Mouse (Mus musculus): ENCODE measurements around the gene Npcd. TPM values are rescaled to one million over a fixed set of nuclear protein-coding genes. Genes with fewer than 3 reads are reported as not detected.

Npcd gene
- polyA plus RNA-seq (2016; fragmentation: Nextera tagmentation; extraction: Ambion mirVana), result 0.14 and 0.17 TPM in 2 replicates

DNA sequence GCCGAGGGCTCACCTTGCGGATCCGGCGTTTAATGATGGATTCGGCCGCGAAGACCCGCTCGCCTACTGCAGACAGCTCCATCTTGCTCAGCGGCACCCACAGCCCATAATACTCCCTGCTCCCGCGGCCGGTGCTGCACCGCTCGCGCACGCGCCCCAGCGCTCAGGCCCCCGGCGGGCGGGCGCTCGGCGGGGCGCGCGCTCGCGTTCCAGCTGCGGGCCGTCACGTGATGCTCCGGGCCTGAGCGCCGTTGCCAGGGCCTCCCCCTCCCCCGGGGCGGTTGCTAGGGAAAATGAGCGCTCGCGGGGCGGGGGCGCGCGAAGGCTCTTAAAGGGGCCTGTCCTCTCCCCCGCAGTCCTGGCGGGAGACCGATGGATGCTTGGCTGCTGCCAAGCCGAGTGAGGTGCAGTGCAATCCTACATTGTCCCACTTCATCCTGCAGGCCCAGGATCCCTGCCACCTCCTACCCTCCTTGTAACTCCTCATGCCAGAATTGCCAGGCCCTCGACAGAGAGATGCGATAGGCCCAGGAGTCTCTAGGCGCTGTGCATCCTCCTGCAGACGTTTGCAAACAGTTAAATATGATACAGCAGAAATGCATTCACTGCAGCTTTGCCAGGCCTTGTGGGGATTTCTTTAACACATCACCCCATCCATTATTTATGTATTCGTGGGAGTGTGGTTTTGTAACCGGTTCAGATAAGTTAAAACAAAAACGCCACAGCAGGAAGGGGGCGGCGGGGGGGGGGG lies at the start of gene Npcd, which contains the start of gene Cbx6:
Gene Npcd, minus strand, starts transcription at position 108 of the 751 bp plus-strand sequence.
Gene Cbx6, minus strand, starts transcription at position 559 of the 751 bp plus-strand sequence.
- Histone ChIP-seq H3K4me1 (replicated peaks) (peaks cover 57% of the 10 kb centered on the region), H3K36me3 (peaks cover 8% of the 10 kb centered on the region), H3K27ac (peak within 1 kb of the TSS; percentile 97), H3K4me3 (peak within 1 kb of the TSS; percentile 86), H3K9me3 (no peaks in the 10 kb centered on the region), H3K27me3 (ENCODE audit: insufficient read depth, poor library complexity, severe bottlenecking) (no peaks in the 10 kb centered on the region)
- under 1% methylated on average over 58 of the region's 58 CpGs for WGBS
- peak; percentile 97 for DNase-seq (ENCODE audit: low spot score)

DNA sequence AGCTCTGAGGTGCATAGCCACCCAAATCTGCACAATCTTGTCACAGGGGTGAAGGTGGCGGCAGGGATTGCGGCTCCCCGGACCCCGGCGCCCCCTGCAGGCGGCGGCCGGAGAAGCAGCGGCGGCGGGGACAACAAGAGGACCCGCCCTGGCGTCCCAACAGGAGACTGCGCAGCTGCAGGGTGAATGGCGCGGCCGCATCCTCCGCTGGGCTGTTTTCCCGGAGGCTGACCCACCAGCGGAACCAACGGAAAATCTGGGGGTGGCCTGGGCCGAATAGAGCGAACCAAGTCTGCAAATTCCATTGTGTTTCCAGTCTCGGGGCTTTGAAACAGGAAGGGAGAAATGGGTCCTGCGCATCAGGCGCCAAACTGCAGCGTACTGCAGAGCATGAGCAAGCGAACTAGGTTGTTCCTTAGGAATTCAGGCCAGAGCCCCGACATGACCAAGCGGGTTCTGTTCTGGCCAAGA lies 49.4 kb upstream of the Npcd start:
- Histone ChIP-seq H3K36me3 (no peaks in the 10 kb centered on the region), H3K27ac (peak overlapping the region; percentile 93), H3K4me1 (replicated peaks) (peaks cover 18% of the 10 kb centered on the region), H3K27me3 (ENCODE audit: insufficient read depth, poor library complexity, severe bottlenecking) (peaks cover 5% of the 10 kb centered on the region; the same call in 1 of the 2 replicates), H3K9me3 (no peaks in the 10 kb centered on the region), H3K4me3 (peak overlapping the region; percentile 57)
- DNase-seq (ENCODE audit: low spot score), result peak; percentile 94
- WGBS, result under 1% methylated on average over 30 of the region's 30 CpGs

DNA sequence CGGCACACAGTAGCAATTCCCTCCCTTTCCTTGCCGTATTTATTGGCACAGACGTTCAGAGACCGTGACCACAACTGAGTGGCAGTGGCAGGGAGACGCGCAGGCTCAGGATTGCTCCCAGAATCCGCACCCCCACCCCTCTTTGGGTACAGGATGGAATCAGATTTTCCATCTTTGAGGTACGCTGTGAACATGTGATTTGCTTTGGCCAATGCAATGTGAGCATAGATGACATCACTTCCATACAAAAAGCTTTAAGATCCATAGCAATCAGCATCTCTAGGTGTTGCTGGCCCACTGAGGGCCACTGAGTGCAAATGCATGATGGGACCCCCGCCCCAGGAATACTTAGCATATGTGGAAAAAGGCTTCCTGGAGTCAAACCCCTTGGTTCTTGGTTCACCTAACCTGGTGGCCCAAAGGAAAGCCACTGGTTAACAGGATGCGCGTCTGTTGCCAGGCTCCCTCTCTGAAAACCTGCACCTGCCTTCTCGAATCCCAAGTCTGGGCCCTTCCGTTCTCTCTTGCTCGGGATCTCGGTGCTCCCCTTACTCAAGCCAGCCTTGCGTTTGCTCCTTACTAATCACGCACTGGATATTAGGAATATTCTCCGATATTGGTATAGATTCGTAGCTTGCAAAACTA lies 48.7 kb upstream of the Npcd start:
- 31% methylated on average over 19 of the region's 19 CpGs for WGBS
- Histone ChIP-seq H3K4me1 (replicated peaks) (peaks cover 18% of the 10 kb centered on the region), H3K27ac (peak overlapping the region; percentile 93), H3K4me3 (peak overlapping the region; percentile 57), H3K27me3 (ENCODE audit: insufficient read depth, poor library complexity, severe bottlenecking) (peaks cover 5% of the 10 kb centered on the region; the same call in 1 of the 2 replicates), H3K9me3 (no peaks in the 10 kb centered on the region), H3K36me3 (no peaks in the 10 kb centered on the region)
- no peak for DNase-seq (ENCODE audit: low spot score)

DNA sequence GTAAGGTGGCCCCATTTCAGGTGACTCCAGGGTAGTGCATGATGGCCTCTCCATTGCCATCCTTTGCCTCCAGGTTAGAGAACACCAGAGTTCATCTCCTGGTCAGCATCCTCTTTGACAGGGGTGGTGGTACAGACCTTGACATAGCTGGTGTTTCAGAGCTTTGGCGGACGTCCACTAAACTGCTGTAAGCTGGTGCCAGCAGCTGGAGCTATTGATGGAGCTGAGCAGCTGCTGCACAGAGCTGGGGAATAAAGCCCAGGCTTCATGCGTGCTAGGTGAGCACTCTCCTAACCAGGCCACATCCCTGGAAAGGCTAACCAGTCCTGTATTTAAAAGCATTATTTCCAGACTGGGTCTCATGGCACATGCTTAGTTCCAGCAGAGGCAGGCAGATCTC lies 46.4 kb upstream of the Npcd start:
- Histone ChIP-seq H3K36me3 (no peaks in the 10 kb centered on the region), H3K27ac (no peak overlapping the region), H3K4me3 (no peak overlapping the region), H3K9me3 (no peaks in the 10 kb centered on the region), H3K27me3 (ENCODE audit: insufficient read depth, poor library complexity, severe bottlenecking) (peaks cover 5% of the 10 kb centered on the region; the same call in 1 of the 2 replicates), H3K4me1 (replicated peaks) (peaks cover 18% of the 10 kb centered on the region)
- 89% methylated on average over 3 of the region's 3 CpGs for WGBS
- no peak for DNase-seq (ENCODE audit: low spot score)

DNA sequence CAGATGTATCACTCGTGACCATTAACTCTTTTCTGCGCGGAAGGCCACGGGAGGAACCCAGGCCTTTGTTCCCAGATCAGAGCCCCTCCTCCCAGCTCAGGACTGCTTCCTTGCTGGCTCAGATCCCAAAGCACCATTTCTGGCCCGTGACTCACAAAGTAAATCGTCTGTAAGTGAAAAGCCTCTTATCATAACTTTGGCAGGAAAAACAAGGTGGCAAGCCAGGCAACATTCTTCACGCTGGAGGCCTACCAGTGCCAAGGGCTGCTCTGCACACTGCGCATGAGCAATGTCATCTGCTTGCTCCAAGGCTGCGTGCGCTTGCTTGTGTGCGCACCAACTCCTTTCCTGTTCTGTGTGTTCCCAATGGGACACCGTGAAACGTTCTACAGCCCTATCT lies 45.3 kb upstream of the Npcd start:
- H3K27me3 ChIP-seq (ENCODE audit: insufficient read depth, poor library complexity, severe bottlenecking), result peaks cover 5% of the 10 kb centered on the region; the same call in 1 of the 2 replicates
- H3K36me3 ChIP-seq, result no peaks in the 10 kb centered on the region
- no peak overlapping the region for H3K27ac ChIP-seq
- H3K9me3 ChIP-seq, result no peaks in the 10 kb centered on the region
- H3K4me1 ChIP-seq (replicated peaks), result peaks cover 18% of the 10 kb centered on the region
- WGBS, result 71% methylated on average over 13 of the region's 13 CpGs
- DNase-seq (ENCODE audit: low spot score), result no peak
- no peak overlapping the region for H3K4me3 ChIP-seq

DNA sequence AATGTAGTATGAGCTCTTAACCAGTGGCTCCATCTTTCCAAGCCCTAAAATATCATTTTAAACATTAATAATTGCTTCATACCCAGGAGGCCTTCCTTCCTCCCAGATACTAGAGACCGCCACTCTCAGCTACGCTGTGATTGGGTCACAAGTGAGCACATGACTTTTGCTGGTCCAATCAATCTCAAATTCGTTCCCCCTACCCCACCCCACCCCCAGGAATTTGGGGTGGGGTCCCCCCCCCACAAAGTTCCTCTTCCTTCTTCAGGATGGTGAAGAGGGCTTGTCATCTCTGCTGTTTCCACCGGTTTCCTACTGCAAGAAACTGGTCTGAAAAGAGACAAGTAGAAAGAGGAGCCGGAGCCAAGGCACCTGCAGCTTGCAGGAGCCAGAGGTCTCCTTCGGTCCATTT lies 44.7 kb upstream of the Npcd start:
- no peaks in the 10 kb centered on the region for H3K36me3 ChIP-seq
- no peak overlapping the region for H3K4me3 ChIP-seq
- H3K27me3 ChIP-seq (ENCODE audit: insufficient read depth, poor library complexity, severe bottlenecking), result peaks cover 5% of the 10 kb centered on the region; the same call in 1 of the 2 replicates
- no peak overlapping the region for H3K27ac ChIP-seq
- peaks cover 18% of the 10 kb centered on the region for H3K4me1 ChIP-seq (replicated peaks)
- DNase-seq (ENCODE audit: low spot score), result no peak
- H3K9me3 ChIP-seq, result no peaks in the 10 kb centered on the region
- WGBS, result 72% methylated on average over 6 of the region's 6 CpGs

DNA sequence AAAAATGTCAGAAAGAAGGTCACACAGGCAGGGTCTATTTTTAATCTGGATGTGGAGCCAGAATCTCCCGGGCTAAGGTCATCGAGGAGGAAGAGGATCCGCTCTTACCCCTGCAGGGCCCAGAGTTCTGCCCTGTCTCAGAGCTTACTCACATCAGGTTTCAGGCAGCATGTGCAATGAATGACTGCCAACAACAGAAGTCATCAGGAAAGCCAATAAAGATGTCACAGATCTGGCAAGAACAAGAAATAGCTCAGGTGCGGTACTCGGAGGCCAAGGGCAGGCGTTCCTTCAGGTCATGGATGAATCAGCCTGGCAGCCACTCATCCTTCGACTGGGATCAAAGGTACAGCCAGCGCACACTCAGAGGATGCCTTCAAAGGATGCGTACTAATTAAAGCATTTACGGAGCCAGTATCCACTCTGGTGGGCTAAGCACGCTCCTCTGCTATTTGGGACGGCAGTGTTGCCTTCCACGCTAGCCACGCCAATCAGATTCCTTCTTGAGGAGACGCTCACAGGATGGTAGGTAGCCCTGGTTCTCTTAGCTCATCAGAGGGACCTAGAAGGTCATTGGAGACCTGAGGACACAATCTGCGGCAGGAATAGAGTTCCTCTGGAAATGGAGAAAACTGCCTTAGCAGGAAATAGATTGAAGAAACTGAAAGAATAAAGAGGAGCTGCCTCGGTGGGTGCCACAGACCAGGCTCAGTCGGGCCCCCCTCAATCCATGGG lies 41.4 kb upstream of the Npcd start:
- Histone ChIP-seq H3K27me3 (ENCODE audit: insufficient read depth, poor library complexity, severe bottlenecking) (no peaks in the 10 kb centered on the region), H3K9me3 (no peaks in the 10 kb centered on the region), H3K27ac (no peak overlapping the region), H3K4me3 (no peak overlapping the region), H3K36me3 (no peaks in the 10 kb centered on the region), H3K4me1 (replicated peaks) (0 out of 2 replicates have a peak, but pooled peaks cover 7% of the 10 kb centered on the region)
- DNase-seq (ENCODE audit: low spot score), result no peak
- 92% methylated on average over 18 of the region's 18 CpGs for WGBS

DNA sequence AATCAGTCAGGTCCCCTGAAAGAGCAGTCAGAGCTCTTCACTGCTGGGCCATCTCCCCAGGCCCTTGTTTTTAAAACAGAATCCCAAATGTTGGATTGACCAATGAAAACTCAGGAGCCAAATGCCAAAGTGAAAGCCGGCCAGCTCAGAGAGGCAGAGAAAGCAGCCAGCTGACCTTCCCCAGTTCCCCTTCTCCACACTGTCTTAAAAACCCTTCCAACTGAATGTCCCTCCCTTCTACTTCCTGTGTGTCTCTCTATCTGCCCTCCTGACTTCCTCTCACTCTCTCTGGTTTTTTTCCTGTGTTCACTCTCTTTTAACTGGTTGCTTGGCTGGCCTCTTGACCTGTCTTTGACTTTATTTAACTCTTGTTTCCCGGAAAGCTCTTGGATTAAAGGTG lies 40.0 kb upstream of the Npcd start:
- WGBS, result 66% methylated on average over 2 of the region's 2 CpGs
- Histone ChIP-seq H3K27me3 (ENCODE audit: insufficient read depth, poor library complexity, severe bottlenecking) (no peaks in the 10 kb centered on the region), H3K4me3 (no peak overlapping the region), H3K36me3 (no peaks in the 10 kb centered on the region), H3K27ac (no peak overlapping the region), H3K4me1 (replicated peaks) (0 out of 2 replicates have a peak, but pooled peaks cover 2% of the 10 kb centered on the region), H3K9me3 (no peaks in the 10 kb centered on the region)
- no peak for DNase-seq (ENCODE audit: low spot score)

DNA sequence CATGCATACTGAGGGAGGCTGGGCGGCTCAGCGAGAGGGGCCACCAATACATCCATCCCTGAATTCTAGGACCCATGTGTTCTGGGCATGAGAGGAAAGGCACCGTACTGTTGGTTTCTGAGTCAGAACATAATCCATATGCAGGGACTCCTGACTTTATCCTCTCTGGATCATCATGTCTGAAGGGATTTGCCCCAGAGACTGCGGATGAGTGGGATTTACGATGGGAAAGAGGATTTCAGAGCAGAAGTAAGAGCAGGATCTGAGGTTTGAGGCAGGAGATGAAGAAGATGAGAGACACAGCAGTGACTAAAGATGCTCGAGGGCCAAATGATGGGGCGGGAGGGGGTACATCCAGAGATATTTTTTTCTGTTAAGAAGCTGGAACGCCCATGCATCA lies 39.5 kb upstream of the Npcd start:
- Histone ChIP-seq H3K27ac (no peak overlapping the region), H3K4me3 (no peak overlapping the region), H3K9me3 (no peaks in the 10 kb centered on the region), H3K4me1 (replicated peaks) (no peaks in the 10 kb centered on the region), H3K27me3 (ENCODE audit: insufficient read depth, poor library complexity, severe bottlenecking) (no peaks in the 10 kb centered on the region), H3K36me3 (no peaks in the 10 kb centered on the region)
- 91% methylated on average over 8 of the region's 8 CpGs for WGBS
- DNase-seq (ENCODE audit: low spot score), result no peak

DNA sequence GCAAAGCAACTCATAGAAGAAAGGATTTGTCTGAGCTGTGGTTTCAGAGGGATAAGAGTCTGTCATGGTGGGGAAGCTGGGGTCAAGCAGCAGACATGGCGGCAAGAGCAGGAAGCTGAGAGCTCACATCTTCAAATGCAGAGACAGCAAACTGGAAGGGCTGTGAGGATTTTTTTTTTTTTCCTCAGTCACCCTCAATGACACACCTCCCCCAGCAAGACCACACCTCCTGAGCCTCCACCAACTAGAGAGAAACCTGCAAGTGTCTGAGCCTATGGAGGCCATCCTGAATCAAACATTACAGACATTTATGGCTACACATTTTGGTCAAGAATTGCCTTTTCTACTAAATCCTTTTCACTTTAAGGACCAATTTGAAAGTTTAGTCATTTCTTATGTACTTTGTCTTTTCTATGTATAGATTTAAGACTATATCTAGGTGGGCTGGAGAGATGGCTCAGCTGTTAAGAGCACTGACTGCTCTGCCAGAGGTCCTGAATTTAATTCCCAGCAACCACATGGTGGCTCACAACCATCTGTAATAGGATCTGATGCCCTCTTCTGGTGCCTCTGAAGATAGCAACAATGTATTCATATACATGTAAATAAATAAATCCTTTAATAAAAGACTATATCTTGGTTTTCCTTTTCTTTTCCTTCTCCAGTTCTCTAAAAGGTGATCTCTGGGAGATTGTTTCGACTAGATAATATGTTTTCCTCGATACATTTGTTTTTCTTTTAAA lies 33.4 kb upstream of the Npcd start:
- no peaks in the 10 kb centered on the region for H3K4me1 ChIP-seq (replicated peaks)
- no peaks in the 10 kb centered on the region for H3K9me3 ChIP-seq
- H3K27me3 ChIP-seq (ENCODE audit: insufficient read depth, poor library complexity, severe bottlenecking), result no peaks in the 10 kb centered on the region
- DNase-seq (ENCODE audit: low spot score), result no peak
- no peaks in the 10 kb centered on the region for H3K36me3 ChIP-seq
- no peak overlapping the region for H3K4me3 ChIP-seq
- WGBS, result 87% methylated on average over 3 of the region's 3 CpGs
- H3K27ac ChIP-seq, result no peak overlapping the region

DNA sequence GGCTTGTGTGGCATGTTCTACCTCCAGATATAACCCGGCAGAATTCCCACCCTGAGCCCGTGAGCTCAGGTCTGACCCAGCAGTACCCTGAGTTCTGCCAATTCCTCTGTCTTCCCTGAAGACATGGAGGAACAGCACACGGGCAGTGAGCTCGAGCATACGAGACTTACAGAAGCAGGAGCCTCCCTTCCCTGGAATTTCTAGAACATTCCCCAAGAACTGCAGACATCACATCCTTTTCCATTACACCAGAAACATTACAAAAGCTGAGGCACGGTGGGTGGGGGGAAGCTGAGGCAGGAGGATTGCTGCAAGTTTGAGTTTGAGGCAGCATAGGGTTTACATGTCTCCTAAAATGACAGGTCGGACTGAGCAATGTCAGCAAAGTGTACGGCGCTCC lies 25.8 kb upstream of the Npcd start:
- H3K27me3 ChIP-seq (ENCODE audit: insufficient read depth, poor library complexity, severe bottlenecking), result no peaks in the 10 kb centered on the region
- DNase-seq (ENCODE audit: low spot score), result no peak
- H3K9me3 ChIP-seq, result no peaks in the 10 kb centered on the region
- 91% methylated on average over 9 of the region's 9 CpGs for WGBS
- no peak overlapping the region for H3K27ac ChIP-seq
- H3K4me3 ChIP-seq, result no peak overlapping the region
- H3K4me1 ChIP-seq (replicated peaks), result no peaks in the 10 kb centered on the region
- H3K36me3 ChIP-seq, result no peaks in the 10 kb centered on the region

DNA sequence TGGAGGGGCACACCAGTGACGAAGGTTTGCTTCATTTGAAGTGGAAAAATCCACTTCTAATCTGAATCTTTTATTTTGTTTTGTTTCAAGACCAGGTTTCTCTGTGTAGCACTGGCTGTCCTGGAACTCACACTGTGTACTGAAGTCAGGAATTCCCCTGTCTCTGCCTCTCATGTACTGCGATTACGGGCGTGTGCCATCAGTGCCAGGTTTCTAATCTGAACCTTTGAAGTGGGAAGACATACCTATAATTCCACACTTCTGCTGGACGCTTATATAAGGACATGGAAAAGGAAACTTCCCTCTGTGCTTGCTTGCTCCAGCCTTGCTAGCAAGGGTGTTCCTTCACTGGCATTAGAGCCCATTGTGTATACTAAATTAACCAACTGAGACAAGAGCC lies 24.9 kb upstream of the Npcd start:
- H3K36me3 ChIP-seq, result no peaks in the 10 kb centered on the region
- DNase-seq (ENCODE audit: low spot score), result no peak
- H3K27me3 ChIP-seq (ENCODE audit: insufficient read depth, poor library complexity, severe bottlenecking), result no peaks in the 10 kb centered on the region
- WGBS, result 91% methylated on average over 5 of the region's 5 CpGs
- no peak overlapping the region for H3K27ac ChIP-seq
- no peak overlapping the region for H3K4me3 ChIP-seq
- no peaks in the 10 kb centered on the region for H3K9me3 ChIP-seq
- no peaks in the 10 kb centered on the region for H3K4me1 ChIP-seq (replicated peaks)
